Mouse (Mus musculus) gastrocnemius, postnatal 14 days (tissue): ENCODE results near the gene Itpkc. TPM values are rescaled to one million over a fixed set of nuclear protein-coding genes. Genes with fewer than 3 reads are reported as not detected.

Experiments
- DNase-seq: peaks from one replicate; pipeline ENCODE4 v3.0.0; 2021; ENCODE audit warnings: mixed read lengths
- intact Hi-C: fragments of 180-260 bp; cut with DNase I; formaldehyde crosslinking; loops from one replicate; pipeline ENCODE4 v1.15.1; 2025; ENCODE audit warnings: low total_unique reads
- long read RNA-seq, 2 experiments: library from polyadenylated mRNA; stranded (forward); transcript quantifications; one replicate each; pipeline ENCODE4 v2.0.0; 2021
- total RNA-seq, 2 experiments: library from RNA; stranded (reverse); gene quantifications; 2 replicates each; pipeline ENCODE4 v1.2.3; 2021

Gene Itpkc
- 1 to 10 TPM; 3.2 to 3.9 TPM for total RNA-seq
- long read RNA-seq, experiment 1, partial matches to known transcripts: 0 of 4 reads
- long read RNA-seq, experiment 1, other reads (novel, unspliced or antisense): 2 of 4 reads
- long read RNA-seq, experiment 2, partial matches to known transcripts: 0 of 6 reads
- long read RNA-seq, experiment 2, other reads (novel, unspliced or antisense): 2 of 6 reads

DNA sequence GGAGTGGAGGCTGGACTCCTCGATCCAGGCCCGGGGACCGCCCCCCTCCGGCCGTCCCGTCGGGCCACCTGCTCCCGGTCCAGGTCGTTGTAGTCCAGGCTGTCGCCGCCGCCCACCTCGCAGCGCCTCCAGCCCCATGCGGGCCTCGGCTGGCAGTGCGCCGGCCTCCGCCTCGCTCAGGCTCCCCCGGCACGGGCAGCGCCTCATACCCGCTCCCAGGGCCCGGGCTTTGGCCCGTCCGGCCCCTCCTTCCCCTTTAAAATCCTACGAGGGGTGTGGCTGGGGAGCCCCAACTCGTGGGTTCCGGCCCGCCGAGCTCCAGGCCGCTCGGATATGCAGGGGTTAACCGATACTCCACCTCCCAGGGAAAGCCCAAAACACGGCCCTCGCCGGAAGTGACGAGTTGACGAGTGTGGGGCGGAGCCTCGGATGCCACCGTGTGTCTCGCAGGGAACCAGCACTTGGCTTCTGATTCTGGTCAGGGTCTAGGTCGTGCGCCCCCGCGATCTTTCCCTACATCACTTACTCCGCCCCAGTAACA lies at the start of gene Itpkc:
TSS of gene Itpkc (minus strand) at position 381 of the 541 bp plus-strand sequence.
- intact Hi-C loops: no loop called here

GRCm38 (mm10) chr7:27277191-27277590 lies 48.7 kb upstream of the Itpkc start:
- intact Hi-C loops: loop anchor here (5.0 kb wide), 1 partner anchor 145 kb away; no protein-coding TSS in a partner anchor
- no peak for DNase-seq

More for the DNA sequence above, at the start of gene Itpkc:
- DNase-seq: peak; percentile 94

GRCm38 (mm10) chr7:27276021-27276420 lies 47.6 kb upstream of the Itpkc start:
- intact Hi-C loops: loop anchor here (5.0 kb wide), 1 partner anchor 144 kb away; no protein-coding TSS in a partner anchor
- no peak for DNase-seq

DNA sequence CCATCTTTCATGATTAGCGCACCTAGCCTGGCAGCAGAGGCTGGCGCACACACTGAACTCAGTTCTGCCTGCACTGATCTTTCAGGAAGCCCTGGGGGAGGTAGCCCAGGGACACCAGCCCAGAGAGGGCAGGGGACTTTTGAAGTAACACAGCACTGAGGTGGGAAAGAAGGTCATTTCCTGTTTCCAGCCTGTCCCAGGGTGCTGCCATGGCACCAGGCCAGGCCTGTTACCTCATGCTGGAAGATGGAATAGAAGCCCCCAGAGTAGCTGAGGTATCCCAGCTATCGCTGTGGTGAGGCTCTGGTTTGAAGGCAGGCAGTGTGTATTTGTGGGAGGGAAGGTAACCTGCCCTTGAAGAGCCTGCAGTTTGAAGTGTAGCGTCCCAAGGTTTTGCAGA lies 46.5 kb upstream of the Itpkc start:
- peak; percentile 22 for DNase-seq
- intact Hi-C loops: loop anchor here (5.0 kb wide), 1 partner anchor 143 kb away; no protein-coding TSS in a partner anchor

DNA sequence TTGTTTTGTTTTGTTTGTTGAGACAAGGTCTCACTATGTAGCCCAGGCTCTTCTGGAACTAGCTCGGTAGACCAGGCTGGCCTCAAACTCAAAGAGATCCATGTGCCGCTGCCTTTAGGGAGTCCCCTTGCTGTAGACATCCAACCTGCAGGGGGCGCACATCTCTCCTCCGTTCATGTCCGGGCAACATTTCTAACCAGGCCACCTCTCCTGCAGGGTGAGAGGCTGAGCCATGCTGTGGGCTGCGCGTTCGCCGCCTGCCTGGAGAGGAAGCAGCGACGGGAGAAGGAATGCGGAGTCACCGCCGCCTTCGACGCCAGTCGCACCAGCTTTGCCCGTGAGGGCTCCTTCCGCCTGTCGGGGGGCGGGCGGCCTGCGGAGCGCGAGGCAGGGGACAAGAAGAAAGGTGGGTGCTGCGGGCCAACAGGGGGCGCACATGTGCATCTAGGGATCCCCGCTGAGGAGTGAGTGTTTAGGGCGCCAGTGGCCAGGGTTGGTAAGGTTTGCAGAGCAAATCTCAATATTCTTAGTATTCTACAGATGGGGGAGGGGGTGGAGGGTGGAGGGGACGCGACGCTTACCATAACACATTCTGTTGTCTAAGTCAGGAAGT lies 45.4 kb upstream of the Itpkc start:
- intact Hi-C loops: no loop called here
- no peak for DNase-seq

GRCm38 (mm10) chr7:27271423-27271822 lies 43.0 kb upstream of the Itpkc start:
- DNase-seq: no peak
- intact Hi-C loops: no loop called here

GRCm38 (mm10) chr7:27266515-27267128 lies 38.2 kb upstream of the Itpkc start:
- DNase-seq: no peak
- intact Hi-C loops: no loop called here

- intact Hi-C loops: no loop called here
- no peak for DNase-seq
These were observed 36.3 kb upstream of the Itpkc start for GRCm38 (mm10) chr7:27264761-27265160.

DNA sequence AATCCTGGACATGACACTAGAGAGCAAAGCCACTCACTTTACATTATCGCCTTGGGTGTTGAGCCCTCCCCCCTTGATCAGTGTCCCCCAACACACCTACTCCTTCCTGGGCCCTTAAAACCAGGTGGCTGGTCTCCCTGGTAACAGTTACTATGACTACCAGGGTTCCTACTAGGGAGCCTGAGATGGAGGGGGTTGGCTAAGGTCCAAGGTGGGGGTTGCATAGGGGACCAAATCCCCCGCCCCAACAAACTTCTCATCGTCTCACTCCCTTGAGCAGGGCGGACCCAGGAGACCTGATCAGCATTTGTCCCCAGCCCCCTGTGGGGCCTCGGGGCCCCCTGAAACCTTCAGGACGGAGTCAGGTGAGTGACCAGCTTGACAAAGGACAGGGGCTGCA lies 33.4 kb upstream of the Itpkc start:
- DNase-seq: no peak
- intact Hi-C loops: no loop called here

DNA sequence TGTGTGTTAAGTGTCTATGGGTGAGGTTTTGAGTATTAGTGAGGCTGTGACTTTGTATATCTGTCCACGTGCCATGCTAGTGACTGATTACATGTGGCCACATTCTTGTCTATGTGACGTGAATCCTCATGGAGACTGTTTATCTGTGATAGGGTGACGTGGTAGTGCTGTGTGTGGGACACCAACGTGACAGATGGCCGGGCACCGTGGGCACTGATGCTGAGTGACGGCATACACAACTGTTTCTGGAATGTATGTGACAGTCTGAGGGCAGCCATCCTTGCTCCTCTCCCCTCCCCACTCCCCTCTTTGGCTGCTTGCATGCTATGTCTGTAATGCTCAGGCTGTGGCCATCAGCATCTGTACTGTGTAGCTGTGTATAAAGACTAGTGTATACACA lies 32.4 kb upstream of the Itpkc start:
- intact Hi-C loops: no loop called here

GRCm38 (mm10) chr7:27259771-27260170 lies 31.3 kb upstream of the Itpkc start:
- no peak for DNase-seq
- intact Hi-C loops: no loop called here

More for the DNA sequence above, 32.4 kb upstream of the Itpkc start:
- DNase-seq: no peak

GRCm38 (mm10) chr7:27259271-27259721 lies 30.8 kb upstream of the Itpkc start:
- intact Hi-C loops: no loop called here
- DNase-seq: no peak

- peak; percentile 95 for DNase-seq
- intact Hi-C loops: no loop called here
These were observed 29.9 kb upstream of the Itpkc start, which contains the start of gene Numbl for GRCm38 (mm10) chr7:27258205-27258899. TSS of gene Numbl (plus strand) at chr7:27258433.

GRCm38 (mm10) chr7:27257852-27258204 lies 29.4 kb upstream of the Itpkc start:
- DNase-seq: no peak
- intact Hi-C loops: no loop called here

GRCm38 (mm10) chr7:27257046-27257851 lies 28.8 kb upstream of the Itpkc start:
- intact Hi-C loops: no loop called here
- DNase-seq: peak; percentile 40

DNA sequence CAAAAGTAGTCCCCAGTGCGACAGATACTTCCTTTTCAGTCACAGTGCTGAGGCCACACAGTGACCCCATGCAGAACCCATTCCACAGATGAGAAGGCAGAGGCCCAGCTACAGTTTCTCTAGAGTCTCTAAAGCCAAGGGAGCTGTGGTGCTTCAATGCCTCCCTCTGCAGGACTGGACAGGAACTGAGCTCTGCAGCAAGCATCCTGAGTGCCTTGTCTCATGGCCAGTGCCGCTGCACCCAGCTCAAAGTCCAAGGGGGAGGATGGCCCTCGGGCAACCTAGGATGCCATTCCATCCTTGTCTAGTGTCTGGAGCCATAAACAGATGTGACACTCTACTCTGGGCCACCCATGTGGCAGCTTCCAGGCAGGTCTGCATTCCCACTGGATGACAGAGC lies 27.3 kb upstream of the Itpkc start:
- intact Hi-C loops: no loop called here
- DNase-seq: peak; percentile 27

GRCm38 (mm10) chr7:27251946-27252345 lies 23.5 kb upstream of the Itpkc start:
- DNase-seq: no peak
- intact Hi-C loops: no loop called here

GRCm38 (mm10) chr7:27249928-27250327 lies 21.5 kb upstream of the Itpkc start:
- intact Hi-C loops: no loop called here
- no peak for DNase-seq

DNA sequence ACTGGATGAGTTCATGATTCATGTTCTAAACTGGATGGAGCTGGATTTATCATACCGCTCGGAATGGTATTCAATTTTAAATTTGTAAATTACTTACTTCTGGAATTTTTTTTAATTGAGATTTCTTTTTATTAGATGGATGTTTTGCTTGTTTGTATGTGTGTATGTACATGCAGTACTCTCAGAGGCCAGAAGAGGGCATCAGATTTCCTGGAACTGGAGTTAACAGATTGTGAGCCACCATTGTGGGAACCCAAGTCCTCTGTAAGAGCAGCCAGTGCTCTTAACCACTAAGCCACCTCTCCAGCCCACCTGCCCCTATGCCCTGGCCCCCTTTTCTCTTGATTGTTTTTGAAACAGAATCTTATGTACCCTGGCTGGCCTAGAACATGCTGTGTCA lies 20.7 kb upstream of the Itpkc start:
- DNase-seq: no peak
- intact Hi-C loops: no loop called here
